Mouse (Mus musculus) mouse embryonic stem cell (cell line): ENCODE data around the gene Irs1.

Experiments used
- in situ Hi-C, 2 experiments: fragments of 300-500 bp; cut with MboI; formaldehyde crosslinking; loops; 1 replicate in 1 of 2; 3 replicates in 1 of 2; pipeline ENCODE4 v1.14.3; 2019 to 2020; ENCODE audit warnings: low sequenced_read_pairs in 2 of 2, low pct_unique_long_range_greater_than_20kb in 1 of 2, mixed read lengths in 1 of 2; ENCODE audit not compliant: unreplicated experiment in 1 of 2

Irs1 gene

GRCm38 (mm10) chr1:82291151-82291797 lies at the start of gene Irs1:
TSS of gene Irs1 (minus strand) at chr1:82291416.
- in situ Hi-C loops, result no loop called here

DNA sequence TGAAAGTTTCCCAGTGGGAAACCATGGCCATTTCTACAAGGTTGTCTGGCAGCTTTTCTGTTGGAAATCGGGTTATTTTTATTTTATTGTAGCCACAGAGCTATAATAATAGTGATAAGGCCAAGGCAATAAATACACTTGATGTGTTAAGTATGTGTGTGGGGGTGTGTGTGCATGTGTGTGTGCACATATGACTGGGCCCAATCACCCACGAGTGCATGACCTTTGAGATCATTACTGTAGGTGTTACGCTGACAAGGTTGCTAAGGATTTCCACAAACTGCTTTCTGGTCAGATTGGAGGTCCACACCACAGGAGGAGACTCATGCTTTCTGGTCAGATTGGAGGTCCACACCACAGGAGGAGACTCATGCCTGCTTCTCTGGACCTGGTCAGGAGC lies 43.3 kb upstream of the Irs1 start:
- in situ Hi-C loops, result no loop called here

DNA sequence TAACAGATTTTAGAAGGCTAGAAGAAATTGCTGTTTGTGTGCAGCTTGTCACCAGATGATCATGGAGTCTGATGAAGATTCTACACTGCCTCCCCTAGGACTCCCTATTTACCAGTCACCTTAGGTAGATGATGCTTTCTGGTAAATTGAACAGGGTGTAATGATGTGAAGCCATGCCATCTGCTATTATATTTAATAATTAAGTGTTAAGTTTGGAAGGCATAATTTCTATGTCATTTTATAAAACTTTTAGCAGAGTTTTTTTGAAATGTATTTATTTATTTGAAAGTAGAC lies 38.7 kb upstream of the Irs1 start:
- in situ Hi-C loops, result no loop called here

GRCm38 (mm10) chr1:82329237-82329953 lies 38.2 kb upstream of the Irs1 start:
- in situ Hi-C loops, result no loop called here

DNA sequence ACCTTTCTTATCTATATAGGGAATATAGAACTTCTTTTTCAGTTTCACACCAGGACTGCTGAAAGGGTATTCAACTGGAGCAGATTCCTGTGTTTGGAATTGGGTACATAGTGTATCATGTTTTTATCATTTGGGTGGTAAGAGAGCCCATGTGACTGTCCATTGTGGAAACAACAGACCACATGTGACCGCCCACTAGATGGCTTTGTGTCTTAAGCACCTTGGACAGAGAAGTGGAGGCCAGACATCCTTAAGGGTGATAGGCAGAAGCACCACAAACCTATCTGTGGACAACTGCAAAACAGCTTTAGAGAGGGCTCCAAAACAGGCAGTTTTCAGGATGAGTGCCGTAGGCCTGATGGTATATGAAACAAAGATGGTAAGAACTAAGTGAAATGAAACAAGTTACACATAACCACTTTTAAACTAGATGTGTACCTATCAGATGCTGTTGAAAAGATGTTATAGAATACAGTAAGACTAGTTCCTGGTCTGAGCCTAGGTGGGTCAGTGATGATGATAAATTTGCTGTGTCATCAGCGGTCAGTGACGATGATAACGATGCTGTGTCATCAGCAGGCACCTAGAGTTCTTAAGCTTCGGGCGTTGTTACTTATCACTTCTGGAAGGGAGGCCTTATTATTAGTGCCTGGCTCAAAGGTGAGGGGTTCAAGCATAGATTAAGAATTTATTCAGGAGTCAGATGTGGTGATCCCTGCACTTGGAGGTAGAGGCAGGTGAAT lies 37.0 kb upstream of the Irs1 start:
- in situ Hi-C loops, result no loop called here

- in situ Hi-C loops, result no loop called here
Measured at GRCm38 (mm10) chr1:82326120-82326519, 34.9 kb upstream of the Irs1 start.

- in situ Hi-C loops, result no loop called here
Measured at GRCm38 (mm10) chr1:82324131-82324785, 33.0 kb upstream of the Irs1 start.

DNA sequence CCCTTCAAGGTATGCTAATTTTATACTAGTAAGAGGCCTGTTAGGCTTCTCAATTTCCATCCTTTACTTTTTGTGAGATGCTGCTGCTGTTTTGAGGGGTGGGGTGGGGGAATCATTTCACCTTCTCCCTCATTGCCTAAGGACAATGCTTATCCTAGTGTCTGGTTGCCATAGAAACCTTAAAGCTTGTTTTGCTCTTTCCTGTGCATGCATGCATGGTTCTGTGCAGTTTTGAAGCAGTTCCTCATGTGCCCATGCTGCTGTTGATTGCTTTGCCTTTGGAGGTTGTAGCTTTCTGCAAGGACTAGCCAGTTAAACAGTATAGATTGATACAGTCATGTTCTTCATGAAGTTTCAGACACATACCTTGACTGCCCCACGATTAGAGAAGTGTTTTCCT lies 30.2 kb upstream of the Irs1 start:
- in situ Hi-C loops, result no loop called here

DNA sequence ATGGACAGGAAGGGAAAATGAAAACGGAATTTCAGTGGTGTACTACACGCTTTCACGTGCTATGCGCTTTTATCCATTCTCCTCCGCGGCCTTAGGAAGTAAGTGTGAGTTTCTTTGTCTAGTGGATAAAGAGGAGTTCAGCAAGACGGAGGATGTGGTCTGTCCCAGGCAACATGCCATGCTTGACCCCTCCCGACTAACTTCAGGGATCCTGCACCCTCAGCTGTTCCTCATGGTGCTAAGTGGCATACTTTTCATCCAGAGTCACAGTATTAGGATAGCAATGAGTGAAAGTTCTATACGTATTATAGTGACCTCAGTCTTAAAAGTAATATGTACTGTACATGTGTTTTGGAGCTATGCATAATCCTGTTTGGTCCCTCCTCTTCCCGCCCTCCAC lies 29.6 kb upstream of the Irs1 start:
- in situ Hi-C loops, result no loop called here

DNA sequence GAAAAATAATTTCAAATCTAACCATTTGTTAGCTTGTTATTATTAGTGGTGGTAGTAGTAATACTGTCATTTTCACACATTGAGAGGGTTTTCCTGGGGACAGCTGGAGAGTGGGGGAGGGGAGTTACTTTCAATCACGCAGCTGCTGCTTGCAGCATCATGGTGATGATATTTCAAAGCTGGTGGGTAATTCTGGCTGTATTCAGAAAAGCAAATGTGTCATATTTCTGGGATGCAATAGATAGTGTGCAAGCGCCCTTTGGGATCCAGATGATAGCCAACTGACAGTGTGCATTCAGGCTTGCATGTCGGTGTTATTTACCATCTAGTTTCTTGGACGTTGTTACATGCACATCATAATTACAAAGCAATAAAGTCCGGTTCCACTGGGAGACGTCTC lies 29.2 kb upstream of the Irs1 start:
- in situ Hi-C loops, result no loop called here

- in situ Hi-C loops, result no loop called here
Measured at GRCm38 (mm10) chr1:82316746-82317126, 25.5 kb upstream of the Irs1 start.

DNA sequence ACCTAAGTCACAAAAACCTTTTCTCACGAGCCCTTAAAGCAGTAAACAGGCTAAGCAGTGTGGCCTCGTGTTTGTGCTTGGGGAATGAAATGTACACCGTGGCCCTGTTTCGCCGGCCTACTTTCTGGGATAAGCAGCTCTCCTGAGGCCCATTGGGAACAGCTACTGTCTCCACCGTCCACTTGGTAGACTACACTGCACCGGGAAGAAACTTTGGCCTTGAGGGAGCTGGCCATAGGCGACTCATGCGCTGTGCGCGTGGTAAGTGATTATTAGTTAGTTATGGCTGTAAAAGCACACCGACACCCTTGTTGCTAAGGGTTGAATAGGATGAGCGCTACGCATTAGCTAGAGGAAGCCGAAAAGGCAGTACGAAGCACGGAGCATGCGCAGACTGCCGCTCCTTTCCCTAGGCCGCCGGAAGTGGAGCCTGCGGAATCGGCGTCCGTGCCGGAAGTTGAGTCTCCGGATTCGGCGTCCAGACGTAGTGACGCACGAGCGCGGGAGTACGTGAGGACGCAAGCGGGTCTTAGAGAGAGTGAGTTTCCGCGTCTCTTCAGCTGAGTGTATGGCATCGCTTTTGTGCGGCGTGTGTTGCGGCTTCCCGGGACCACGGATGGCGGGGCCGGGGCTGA lies 25.0 kb upstream of the Irs1 start, which contains the start of gene Rhbdd1:
Gene Rhbdd1 (plus strand): TSS at position 342 of the 635 bp plus-strand sequence.
- in situ Hi-C loops, result no loop called here

DNA sequence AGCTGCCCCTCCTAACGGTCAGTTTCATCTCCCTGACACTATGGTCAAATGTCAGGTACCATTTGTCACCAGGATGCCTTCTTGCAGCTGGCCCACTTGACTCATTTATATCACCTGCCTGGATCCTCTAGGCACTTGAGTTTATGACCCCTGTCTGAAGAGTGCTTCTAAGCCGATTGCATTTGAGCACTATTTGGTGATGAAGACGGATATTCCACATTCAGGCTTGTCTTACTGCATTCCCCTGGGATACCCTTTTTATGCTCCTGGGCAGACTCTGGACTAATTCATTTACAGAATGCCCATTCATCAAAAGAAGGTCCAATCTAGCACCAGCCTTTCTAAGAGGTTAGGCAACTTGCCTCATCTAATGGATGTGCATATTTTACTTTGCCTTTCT lies 13.3 kb upstream of the Irs1 start:
- in situ Hi-C loops, result no loop called here

DNA sequence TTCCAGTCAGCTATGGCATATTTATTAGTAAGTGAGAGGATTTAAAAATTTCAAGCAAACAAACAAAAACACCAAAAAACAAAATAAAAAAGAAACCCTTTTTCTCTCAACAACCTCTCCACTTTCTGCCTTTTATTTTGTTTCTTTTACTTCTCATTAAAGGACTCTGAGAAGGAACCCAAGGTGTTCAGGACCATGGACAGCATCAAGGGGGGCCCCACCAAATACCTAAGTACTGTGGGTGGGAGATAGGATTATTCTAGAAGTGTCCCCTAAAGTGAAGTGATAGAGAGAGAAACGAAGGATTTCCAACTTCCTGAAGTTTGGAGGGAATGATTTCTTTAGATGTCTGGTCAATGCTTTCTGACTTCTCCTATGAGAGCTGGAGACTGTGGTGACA lies 7.4 kb upstream of the Irs1 start:
- in situ Hi-C loops, result no loop called here

- in situ Hi-C loops, result no loop called here
Measured at GRCm38 (mm10) chr1:82294102-82294501, 2.9 kb upstream of the Irs1 start.

- in situ Hi-C loops, result no loop called here
Measured at GRCm38 (mm10) chr1:82292771-82293170, 1.6 kb upstream of the Irs1 start.

- in situ Hi-C loops, result no loop called here
Measured at GRCm38 (mm10) chr1:82291930-82292712, 905 bp upstream of the Irs1 start.

GRCm38 (mm10) chr1:82290723-82291150 lies 479 bp downstream of the Irs1 start:
- in situ Hi-C loops, result no loop called here
